19 mouse cellular contexts compared by ENCODE assay signal in genomic region chr8:114331928-114332327, GRCm38 (mm10).
A peak's percentile ranks its signal among the peaks of the same experiment; 100 is the strongest.
DNase-seq lines count a peak whose midpoint lies in the region; ATAC-seq and TF ChIP-seq lines count a peak whose summit lies in the region.
"Had no signal": no experiment of that assay in that cellular context is flagged by ENCODE, and none has a peak within 500 bp of the region (broad histone marks: within the 10 kb centered on the region; RNA-seq: fewer than 3 reads in every experiment).

No protein-coding gene starts in this region.

- H3K9me3 ChIP-seq in neural tube, embryonic 11.5 days (ENCODE audit: control insufficient read depth, low read length): no peaks in the 10 kb centered on the region
- 0 out of 2 replicates have a peak, but pooled peaks cover 6% of the 10 kb centered on the region for H3K9me3 ChIP-seq in hindbrain, embryonic 13.5 days
- H3K9me3 ChIP-seq in midbrain, embryonic 14.5 days (ENCODE audit: control insufficient read depth, low read length): no peaks in the 10 kb centered on the region

- intact Hi-C loops in left cerebral cortex, postnatal 14 days (cut with DNase I): no loop called here
- intact Hi-C loops in gastrocnemius, adult 2 months (cut with DNase I): loop anchor here (1.0 kb wide), 1 partner anchor 9 kb away; no protein-coding TSS in a partner anchor

- TF ChIP-seq CTCF in gastrocnemius, adult 2 months (IDR thresholded peaks at IDR 0.05): no peak

- 58% methylated on average over 5 of the region's 5 CpGs for WGBS in neural tube, embryonic 11.5 days
- 15% methylated on average over 5 of the region's 5 CpGs for WGBS in hindbrain, embryonic 13.5 days
- 4% methylated on average over 5 of the region's 5 CpGs for whole genome bisulfite sequencing in midbrain, embryonic 14.5 days

- peak overlapping the region; percentile 11; the same call in 1 of the 2 replicates for H3K27ac ChIP-seq in neural tube, embryonic 11.5 days (ENCODE audit: low read depth, low read length)
- peak overlapping the region; percentile 72 for H3K27ac ChIP-seq in hindbrain, embryonic 13.5 days
- H3K27ac ChIP-seq in midbrain, embryonic 14.5 days (replicated peaks; ENCODE audit: low read depth, low read length): peak overlapping the region; percentile 78
- no peak overlapping the region for H3K27ac ChIP-seq in gastrocnemius, adult 2 months
- H3K27ac ChIP-seq: stomach, postnatal 0 days had no signal

- H3K4me2 ChIP-seq in neural tube, embryonic 11.5 days (ENCODE audit: low read depth): no peak overlapping the region
- H3K4me2 ChIP-seq in hindbrain, embryonic 13.5 days: no peak overlapping the region
- H3K4me2 ChIP-seq in midbrain, embryonic 14.5 days (ENCODE audit: low read length): no peak overlapping the region
- H3K4me2 ChIP-seq: limb, embryonic 13.5 days had no signal

- H3K36me3 ChIP-seq in neural tube, embryonic 11.5 days (ENCODE audit: control insufficient read depth, insufficient read depth, low read length): no peaks in the 10 kb centered on the region
- H3K36me3 ChIP-seq in hindbrain, embryonic 13.5 days: peaks cover 4% of the 10 kb centered on the region; the same call in 1 of the 2 replicates
- no peaks in the 10 kb centered on the region for H3K36me3 ChIP-seq in midbrain, embryonic 14.5 days (ENCODE audit: control insufficient read depth, insufficient read depth, low read length)
- H3K36me3 ChIP-seq: limb, embryonic 13.5 days had no signal

- H3K4me1 ChIP-seq in neural tube, embryonic 11.5 days (ENCODE audit: control insufficient read depth, insufficient read depth, low read length): peaks cover 2% of the 10 kb centered on the region; the same call in 1 of the 2 replicates
- H3K4me1 ChIP-seq in hindbrain, embryonic 13.5 days (replicated peaks): peaks cover 30% of the 10 kb centered on the region
- peaks cover 22% of the 10 kb centered on the region for H3K4me1 ChIP-seq in midbrain, embryonic 14.5 days (ENCODE audit: control insufficient read depth, insufficient read depth, low read length)

- ATAC-seq in neural tube, embryonic 11.5 days (ENCODE audit: insufficient read depth, low FRiP score, low TSS enrichment): 0 out of 2 replicates have a peak, but pooled peaks have one; percentile 31
- no peak for ATAC-seq in hindbrain, embryonic 13.5 days (ENCODE audit: low FRiP score)
- ATAC-seq in midbrain, embryonic 14.5 days (ENCODE audit: low FRiP score, low TSS enrichment): peak; percentile 34; the same call in 1 of the 2 replicates
- ATAC-seq: intestine, postnatal 0 days; liver, postnatal 0 days had no signal

- H3K27me3 ChIP-seq in neural tube, embryonic 11.5 days (ENCODE audit: control insufficient read depth, insufficient read depth, low read length): no peaks in the 10 kb centered on the region
- no peaks in the 10 kb centered on the region for H3K27me3 ChIP-seq in hindbrain, embryonic 13.5 days
- H3K27me3 ChIP-seq in midbrain, embryonic 14.5 days (ENCODE audit: control insufficient read depth, insufficient read depth, low read length): no peaks in the 10 kb centered on the region
- H3K27me3 ChIP-seq: limb, embryonic 13.5 days had no signal

- no peak overlapping the region for H3K9ac ChIP-seq in neural tube, embryonic 11.5 days (ENCODE audit: low read length)
- no peak overlapping the region for H3K9ac ChIP-seq in hindbrain, embryonic 13.5 days
- no peak overlapping the region; the same call in 1 of the 2 replicates for H3K9ac ChIP-seq in midbrain, embryonic 14.5 days (replicated peaks; ENCODE audit: low read length)
- H3K9ac ChIP-seq: limb, embryonic 13.5 days; liver, postnatal 0 days had no signal

- no peak overlapping the region for H3K4me3 ChIP-seq in neural tube, embryonic 11.5 days (ENCODE audit: low read depth, low read length)
- no peak overlapping the region for H3K4me3 ChIP-seq in hindbrain, embryonic 13.5 days
- no peak overlapping the region for H3K4me3 ChIP-seq in midbrain, embryonic 14.5 days (replicated peaks; ENCODE audit: low read depth, low read length)
- H3K4me3 ChIP-seq in gastrocnemius, adult 2 months: no peak overlapping the region
- H3K4me3 ChIP-seq: erythroblast, embryonic 14.5 days; limb, embryonic 13.5 days; myocyte had no signal

- DNase-seq in neural tube, embryonic 11.5 days (ENCODE audit: low spot score): no peak
- DNase-seq in neural tube, embryonic 10.5 days (ENCODE audit: extremely low spot score, low spot score): no peak
- DNase-seq in midbrain, embryonic 14.5 days: peak; percentile 62
- DNase-seq in left cerebral cortex, postnatal 14 days (ENCODE audit: low spot score in 2 of 2): no peak
- no peak for DNase-seq in kidney, adult 18-20 months
- DNase-seq in gastrocnemius, adult 2 months: no peak
- no peak for DNase-seq in layer of hippocampus, adult 18-20 months (ENCODE audit: low spot score in 2 of 2)
- DNase-seq: cerebellum, adult 11 months; heart, postnatal 14 days; kidney, postnatal 14 days; layer of hippocampus, postnatal 36 days; liver, postnatal 0 days; thymus, postnatal 36 days had no signal
